Mouse (Mus musculus) inflammation-experienced regulatory T-cells, adult 6 months (primary cell): ENCODE results near the gene Aup1. TPM values are rescaled to one million over a fixed set of nuclear protein-coding genes. Genes with fewer than 3 reads are reported as not detected.

Experiments used
- ATAC-seq: one replicate; pipeline ENCODE4 v1.8.0; 2017
- polyA plus RNA-seq, 3 experiments: library from polyadenylated mRNA; unstranded; fragments of 100-300 nt; shearing (Covaris generic); gene quantifications; one replicate each; pipeline ENCODE4 v1.2.1; 2017

Gene Aup1
- polyA plus RNA-seq = 100 to 1,000 TPM; 423 to 474 (median 448) TPM

GRCm38 (mm10) chr6:83054074-83054851 lies at the start of gene Aup1:
Gene Aup1 (plus strand): TSS chr6:83054521.
- ATAC-seq = peak; percentile 91

DNA sequence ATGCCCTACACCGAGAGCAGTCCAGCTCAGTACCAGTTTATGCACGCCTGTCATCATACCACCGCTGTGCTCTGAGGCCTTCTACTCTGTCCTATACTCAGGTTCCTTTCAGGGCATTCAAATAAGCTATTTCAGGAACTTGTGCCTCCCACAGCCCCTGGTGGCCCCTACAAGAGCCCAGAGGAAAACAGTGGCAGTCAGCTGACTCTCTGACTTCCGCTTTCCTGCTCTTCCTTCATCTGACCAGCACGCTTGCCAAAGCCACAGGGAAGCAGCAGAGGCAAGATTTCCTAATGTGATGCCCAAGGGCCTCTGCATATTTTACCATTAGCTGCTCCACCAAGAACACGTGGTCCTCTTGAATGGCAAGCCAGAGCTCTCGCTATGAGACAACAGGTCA lies 49.4 kb upstream of the Aup1 start:
- ATAC-seq = no peak

GRCm38 (mm10) chr6:83005444-83006011 lies 48.8 kb upstream of the Aup1 start:
- ATAC-seq = no peak

GRCm38 (mm10) chr6:83006114-83006513 lies 48.2 kb upstream of the Aup1 start:
- ATAC-seq = no peak

DNA sequence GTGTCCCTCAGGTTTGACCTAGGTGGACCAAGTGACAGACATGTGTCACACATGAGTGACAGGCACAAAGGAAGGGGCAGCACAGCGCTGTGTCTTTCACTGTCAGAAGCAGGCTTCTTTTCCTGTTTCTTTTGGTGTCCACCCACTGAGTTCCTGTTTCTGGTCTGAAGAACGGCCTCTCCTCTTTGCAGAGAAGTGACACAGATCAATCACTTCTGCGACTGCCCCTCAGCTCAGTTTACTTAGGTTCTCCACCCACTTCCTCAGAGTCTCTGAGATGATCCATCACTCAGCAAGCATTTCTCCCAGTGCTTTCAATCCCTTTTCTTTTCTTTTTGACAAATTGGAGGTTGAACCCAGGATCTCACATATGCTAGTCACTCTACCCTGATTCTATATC lies 45.7 kb upstream of the Aup1 start:
- no peak for ATAC-seq

DNA sequence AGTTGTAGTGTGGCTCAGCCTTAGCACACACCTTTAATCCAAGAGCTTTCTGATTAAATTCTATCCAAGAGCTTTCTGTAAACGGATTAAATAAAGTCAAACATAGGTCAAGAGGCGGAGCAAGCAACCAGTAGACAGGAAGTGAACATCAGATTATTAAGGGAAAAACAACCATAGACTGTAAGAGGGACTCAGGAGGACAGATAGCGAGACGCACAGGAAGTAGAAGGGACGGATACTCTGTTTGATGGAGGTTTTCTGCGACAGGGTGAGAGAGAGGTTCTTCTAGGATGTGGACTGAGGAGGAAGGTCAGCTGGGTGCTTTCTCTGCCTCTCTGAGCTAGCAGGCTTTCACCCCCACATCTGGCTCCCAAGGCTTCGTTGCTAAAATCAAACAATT lies 44.3 kb upstream of the Aup1 start:
- ATAC-seq = peak; percentile 77

- no peak for ATAC-seq
These were observed 43.1 kb upstream of the Aup1 start for GRCm38 (mm10) chr6:83011255-83011654.

- no peak for ATAC-seq
These were observed 42.6 kb upstream of the Aup1 start for GRCm38 (mm10) chr6:83011756-83012155.

DNA sequence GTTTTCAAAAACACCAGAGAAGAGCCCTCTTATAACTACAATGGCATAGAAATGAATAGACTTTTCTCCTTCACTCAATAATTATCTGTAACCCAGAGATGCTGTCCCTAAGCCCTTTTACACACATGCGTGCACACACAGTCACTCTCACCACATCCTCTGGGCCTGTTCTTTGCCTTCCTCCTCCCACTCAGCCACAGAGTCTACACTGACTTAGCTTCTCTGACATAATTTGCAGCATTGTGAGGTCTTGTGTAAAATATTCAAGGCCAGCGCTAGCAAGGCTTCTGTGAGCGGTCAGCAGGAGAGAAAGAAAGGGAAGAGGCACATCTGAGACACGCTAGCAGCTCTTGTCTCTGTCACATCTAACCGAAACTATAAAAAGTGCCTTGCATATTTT lies 40.9 kb upstream of the Aup1 start:
- ATAC-seq = peak; percentile 89

- no peak for ATAC-seq
These were observed 39.5 kb upstream of the Aup1 start for GRCm38 (mm10) chr6:83014482-83015466.

DNA sequence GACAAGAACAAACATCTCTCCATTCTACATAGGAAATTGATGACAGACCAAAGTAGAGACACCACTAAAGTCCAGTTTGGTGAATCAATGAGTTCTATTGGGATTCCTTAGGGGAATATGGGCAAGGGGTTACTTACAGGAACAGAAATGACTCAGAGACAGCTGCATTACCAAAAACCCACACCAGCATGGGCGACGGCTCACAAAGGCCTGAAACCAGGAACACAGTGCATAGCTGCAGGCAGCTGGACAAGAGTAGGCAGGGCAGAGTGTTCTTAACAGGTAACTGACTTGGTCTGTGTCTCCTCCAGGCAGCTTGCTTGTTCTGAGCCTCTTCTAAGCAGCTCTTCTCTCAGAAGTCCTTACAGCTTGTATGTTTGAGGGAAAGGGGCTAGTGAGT lies 38.6 kb upstream of the Aup1 start:
- ATAC-seq = no peak

DNA sequence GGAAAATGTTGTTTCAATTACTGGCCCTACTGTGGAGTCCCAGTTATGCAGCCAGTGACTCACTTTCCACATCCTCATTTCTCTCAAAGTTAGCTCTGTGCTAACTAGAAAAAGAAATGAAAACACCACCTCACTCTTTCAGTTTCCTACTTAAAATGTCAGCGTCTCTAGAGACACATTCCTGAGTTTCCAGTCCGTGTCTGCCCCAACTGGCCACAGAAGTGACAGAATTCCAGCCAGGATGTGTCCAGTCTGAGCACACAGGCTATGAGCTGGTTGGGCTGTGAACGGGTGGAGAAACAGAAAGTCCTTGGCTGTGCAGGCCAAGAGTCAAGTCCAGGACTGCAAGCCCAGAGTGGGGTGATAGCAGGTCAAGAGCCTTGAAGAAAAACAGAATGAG lies 37.1 kb upstream of the Aup1 start:
- ATAC-seq = no peak

GRCm38 (mm10) chr6:83019044-83019443 lies 35.3 kb upstream of the Aup1 start:
- no peak for ATAC-seq

DNA sequence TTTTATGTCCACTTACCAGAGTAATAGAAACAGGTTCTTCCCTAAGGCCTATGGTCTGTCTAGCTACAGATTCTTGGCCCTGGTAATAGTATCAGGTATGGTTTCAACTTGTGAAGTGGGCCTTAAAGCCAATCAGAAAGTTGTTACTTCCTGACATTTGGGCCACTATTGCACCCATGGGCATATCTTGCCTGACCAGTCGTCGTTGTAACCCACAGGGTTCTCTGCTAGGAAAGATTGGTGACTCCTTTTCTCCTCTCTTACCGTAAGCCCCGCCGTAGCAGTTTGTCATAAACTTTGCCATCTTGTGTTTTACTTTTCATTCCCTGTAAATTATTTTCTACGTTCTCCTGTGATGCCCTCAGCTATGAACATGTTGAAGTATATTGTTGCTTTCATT lies 34.2 kb upstream of the Aup1 start:
- ATAC-seq = no peak

GRCm38 (mm10) chr6:83020836-83021593 lies 33.3 kb upstream of the Aup1 start:
- no peak for ATAC-seq

DNA sequence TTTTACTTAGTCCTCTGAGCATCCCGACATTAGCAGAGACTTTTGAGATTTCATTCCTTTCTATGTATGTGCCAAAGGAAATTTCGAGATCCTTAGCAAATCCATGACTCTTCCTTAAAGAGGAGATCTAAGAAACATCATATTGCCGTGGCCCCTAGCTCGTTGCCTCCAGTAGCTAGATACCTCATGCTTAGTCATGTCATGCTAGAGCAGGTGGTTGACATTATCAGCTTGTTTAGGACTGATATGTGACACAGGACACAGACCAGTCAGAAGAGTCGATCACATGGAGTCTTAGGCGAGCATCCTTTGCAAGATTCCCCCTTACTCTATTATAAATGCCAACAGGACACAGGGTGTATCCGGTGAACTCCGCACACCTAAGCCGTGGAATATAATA lies 31.3 kb upstream of the Aup1 start:
- ATAC-seq = no peak

DNA sequence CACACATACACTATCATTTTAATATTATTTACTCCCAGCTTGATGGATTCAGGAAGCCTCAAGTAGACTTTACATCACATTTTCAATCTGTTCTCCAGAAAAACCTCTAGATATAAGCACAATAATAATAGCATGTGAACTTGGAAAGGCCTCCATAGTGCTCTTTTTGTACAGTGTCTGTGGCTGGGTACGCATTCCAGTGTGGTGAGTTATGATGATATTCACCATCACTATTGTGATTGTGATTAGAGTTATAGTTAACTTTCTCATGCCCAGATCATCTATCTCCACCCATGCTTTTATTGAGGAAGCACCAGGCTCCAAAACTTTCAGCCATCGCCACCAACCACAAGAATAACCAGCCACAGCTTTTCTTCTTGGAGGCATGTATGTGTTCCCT lies 30.5 kb upstream of the Aup1 start:
- no peak for ATAC-seq

- no peak for ATAC-seq
These were observed 29.9 kb upstream of the Aup1 start for GRCm38 (mm10) chr6:83024421-83024820.

DNA sequence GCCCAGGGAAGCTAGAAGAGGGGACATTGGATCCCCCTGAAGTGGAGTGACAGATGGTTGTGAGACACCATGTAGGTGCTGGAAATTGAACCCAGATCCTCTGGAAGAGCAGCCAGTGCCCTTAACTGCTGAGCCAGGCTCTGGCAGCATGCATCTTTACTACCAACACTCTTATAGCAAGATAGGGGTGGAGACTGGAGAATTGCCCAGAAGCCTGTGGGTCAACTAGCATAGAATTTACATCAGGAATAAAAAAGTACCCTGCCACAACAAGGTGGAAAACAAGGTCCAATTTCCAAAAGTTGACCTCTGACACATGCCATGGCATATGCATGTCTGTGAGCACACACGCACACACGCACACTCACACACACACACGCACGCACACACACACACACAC lies 29.1 kb upstream of the Aup1 start:
- no peak for ATAC-seq

DNA sequence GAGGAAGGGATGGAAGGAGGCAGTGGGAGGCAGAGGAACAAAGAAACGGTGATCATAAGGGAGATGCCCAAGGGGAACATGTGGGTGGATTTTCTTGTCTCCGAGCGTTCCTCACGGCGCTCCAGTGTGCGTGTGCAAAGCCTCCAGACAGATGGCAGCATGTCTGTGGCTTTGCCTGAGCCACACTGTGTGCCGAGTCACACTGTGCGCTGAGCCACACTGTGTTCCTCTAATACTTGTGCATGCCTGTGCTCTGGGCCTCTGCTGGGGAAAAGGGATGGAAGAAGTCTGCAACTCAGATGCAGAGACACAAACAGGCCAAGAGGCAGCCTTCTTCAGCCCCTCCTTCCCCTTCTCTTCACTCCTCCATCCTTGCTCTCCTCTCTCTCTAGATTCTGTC lies 27.0 kb upstream of the Aup1 start:
- no peak for ATAC-seq

GRCm38 (mm10) chr6:83027706-83028105 lies 26.6 kb upstream of the Aup1 start:
- no peak for ATAC-seq

- ATAC-seq = no peak
These were observed 24.5 kb upstream of the Aup1 start for GRCm38 (mm10) chr6:83029777-83030176.

DNA sequence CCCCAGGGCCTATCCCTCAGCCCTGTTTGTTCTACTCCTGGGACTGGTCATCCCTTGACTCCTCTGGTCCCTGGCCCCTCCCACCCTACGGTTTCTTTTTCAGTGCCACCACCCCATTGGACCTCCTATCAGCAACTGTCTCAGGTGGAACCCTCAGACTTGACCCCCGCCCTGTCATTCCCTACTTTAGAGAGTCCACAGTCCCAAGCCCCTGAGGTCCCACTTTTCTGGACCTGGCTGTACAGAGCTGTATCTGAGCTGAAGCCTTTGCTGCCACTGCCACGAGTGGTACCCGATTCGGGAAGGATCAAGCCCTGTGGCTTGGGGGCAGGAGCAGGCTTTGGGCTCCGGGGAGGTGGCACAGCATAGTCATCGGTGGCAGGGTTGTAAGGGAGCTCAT lies 23.2 kb upstream of the Aup1 start:
- no peak for ATAC-seq
